Mouse (Mus musculus) intestine, embryonic 16.5 days (tissue): ENCODE results near the gene Abcb6. TPM values are rescaled to one million over a fixed set of nuclear protein-coding genes. Genes with fewer than 3 reads are reported as not detected.

Experiments used
- ATAC-seq: fragments of 200-750 bp; cut with Nextera tagmentation; 2 replicates; pipeline ENCODE4 v1.8.0; 2017; ENCODE audit warnings: moderate TSS enrichment, moderate library complexity
- H3K27ac ChIP-seq: fragments of 300-500 bp; sonication (generic); 2 replicates; pipeline ENCODE4 v1.5.1; 2014; ENCODE audit warnings: mild to moderate bottlenecking, low read length
- H3K27me3 ChIP-seq: fragments of 300-500 bp; sonication (generic); replicated peaks from 2 replicates; pipeline ENCODE4 v1.6.1; 2014; ENCODE audit warnings: low read length, control low read depth, mixed read lengths; ENCODE audit not compliant: control insufficient read depth, insufficient read depth
- H3K36me3 ChIP-seq: fragments of 300-500 bp; sonication (generic); 2 replicates; pipeline ENCODE4 v1.6.1; 2014; ENCODE audit warnings: low read length, control low read depth; ENCODE audit not compliant: control insufficient read depth, insufficient read depth
- H3K4me1 ChIP-seq: fragments of 300-500 bp; sonication (generic); 2 replicates; pipeline ENCODE4 v1.6.1; 2014; ENCODE audit warnings: low read length, control low read depth, mixed read lengths; ENCODE audit not compliant: control insufficient read depth, insufficient read depth
- H3K4me2 ChIP-seq: fragments of 300-500 bp; sonication (generic); 2 replicates; pipeline ENCODE4 v1.6.1; 2014; ENCODE audit warnings: low read depth, low read length, control low read depth
- H3K4me3 ChIP-seq: fragments of 300-500 bp; sonication (generic); 2 replicates; pipeline ENCODE4 v1.5.1; 2014; ENCODE audit warnings: mild to moderate bottlenecking, low read length
- H3K9ac ChIP-seq: fragments of 300-500 bp; sonication (generic); 2 replicates; pipeline ENCODE4 v1.6.1; 2014; ENCODE audit warnings: low read depth, low read length
- H3K9me3 ChIP-seq: fragments of 300-500 bp; sonication (generic); 2 replicates; pipeline ENCODE4 v1.6.1; 2016; ENCODE audit warnings: low read length, control low read depth; ENCODE audit not compliant: control insufficient read depth
- WGBS: fragments of 180-500 bp; shearing (Covaris S2); extraction: QIAGEN DNeasy Blood & Tissue Kit; methylation state at CpG from one replicate; pipeline ENCODE4 v1.1.7; 2014; 5-methylcytosine and 5-hydroxymethylcytosine counted together
- polyA plus RNA-seq: library from polyadenylated mRNA; unstranded; fragments of >200 nt; fragmentation: Nextera tagmentation; extraction: Ambion mirVana; gene quantifications from 2 replicates; pipeline ENCODE4 v1.2.1, GENCODE M21; 2015

Abcb6 gene
- polyA plus RNA-seq, 1 experiment from 2014 or later = 27.8 TPM

DNA sequence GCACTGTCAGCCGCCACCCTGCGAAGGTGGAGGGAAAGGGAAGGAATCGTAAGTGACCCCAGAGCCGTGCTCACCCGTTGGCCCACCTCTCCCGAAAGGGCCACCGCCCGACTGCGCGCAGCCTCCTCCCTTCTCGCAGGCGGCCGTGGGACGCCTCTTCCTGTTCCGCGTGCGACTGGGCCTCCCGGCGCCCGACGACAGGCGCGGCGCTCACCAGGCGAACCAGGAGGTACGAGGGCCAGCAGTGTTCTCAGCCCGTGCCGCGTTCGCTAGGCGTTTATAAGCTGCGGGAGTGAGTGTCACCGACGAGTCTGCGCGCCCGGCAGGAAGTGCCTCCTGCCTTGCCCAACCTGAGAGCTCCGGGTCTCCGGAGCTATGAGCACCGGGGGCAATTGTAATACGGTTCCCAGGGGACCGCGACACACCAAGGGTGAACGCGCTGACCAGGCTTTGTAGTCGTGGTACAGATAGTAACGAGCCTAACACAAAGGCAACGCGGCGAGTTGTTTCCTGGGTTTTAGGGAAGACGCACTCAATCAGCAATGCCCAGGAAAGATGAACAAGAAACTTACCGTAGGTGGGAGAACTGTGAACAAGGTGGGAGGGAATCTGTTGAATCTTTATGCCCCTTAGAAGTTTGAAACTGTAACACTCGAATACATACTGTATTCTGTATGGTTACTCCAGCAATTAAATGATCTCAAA is 38.6 kb downstream of the Abcb6 start:
- peak; percentile 62 for ATAC-seq
- no peaks in the 10 kb centered on the region for H3K9me3 ChIP-seq
- peaks cover 16% of the 10 kb centered on the region for H3K36me3 ChIP-seq
- peak overlapping the region; percentile 71 for H3K4me2 ChIP-seq
- H3K27ac ChIP-seq = peak overlapping the region; percentile 97
- H3K4me1 ChIP-seq = peaks cover 8% of the 10 kb centered on the region; the same call in 1 of the 2 replicates
- H3K27me3 ChIP-seq = no peaks in the 10 kb centered on the region
- peak overlapping the region; percentile 93 for H3K9ac ChIP-seq
- peak overlapping the region; percentile 77 for H3K4me3 ChIP-seq
- WGBS = 0% methylated on average over 53 of the region's 53 CpGs

DNA sequence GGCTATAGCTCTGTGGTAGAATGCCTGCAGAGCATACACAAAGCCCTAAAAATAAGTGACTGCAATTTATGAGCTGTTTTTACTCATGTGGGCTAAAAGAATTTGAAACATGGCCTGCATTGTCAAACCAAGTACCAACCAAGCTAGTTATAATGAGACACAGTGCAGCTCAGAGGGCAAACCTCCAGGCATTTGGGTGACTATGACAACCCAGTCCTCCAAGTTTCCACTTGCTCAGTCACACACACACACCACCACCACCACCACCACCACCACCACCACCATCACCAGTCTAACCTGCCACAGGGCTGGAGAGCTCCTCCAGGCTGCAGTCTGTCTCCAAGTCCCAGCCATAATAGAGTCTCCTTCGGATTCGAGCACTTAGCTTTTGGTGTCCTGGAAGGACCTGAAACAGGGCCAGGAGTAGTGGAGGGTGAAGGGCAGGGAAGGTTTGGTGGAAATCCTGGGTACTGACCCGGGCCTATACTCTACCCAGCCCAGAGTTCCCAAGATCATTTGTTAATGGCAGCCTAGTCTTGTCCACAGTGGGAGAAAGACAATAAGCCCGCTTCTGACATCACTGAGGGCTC is 39.5 kb downstream of the Abcb6 start:
- Histone ChIP-seq H3K36me3 (peaks cover 21% of the 10 kb centered on the region), H3K4me3 (peak overlapping the region; percentile 77), H3K9ac (peak overlapping the region; percentile 93), H3K4me2 (peak overlapping the region; percentile 71), H3K27me3 (no peaks in the 10 kb centered on the region), H3K9me3 (no peaks in the 10 kb centered on the region), H3K27ac (peak overlapping the region; percentile 97), H3K4me1 (peaks cover 8% of the 10 kb centered on the region; the same call in 1 of the 2 replicates)
- ATAC-seq = no peak
- WGBS = 59% methylated on average over 4 of the region's 4 CpGs

DNA sequence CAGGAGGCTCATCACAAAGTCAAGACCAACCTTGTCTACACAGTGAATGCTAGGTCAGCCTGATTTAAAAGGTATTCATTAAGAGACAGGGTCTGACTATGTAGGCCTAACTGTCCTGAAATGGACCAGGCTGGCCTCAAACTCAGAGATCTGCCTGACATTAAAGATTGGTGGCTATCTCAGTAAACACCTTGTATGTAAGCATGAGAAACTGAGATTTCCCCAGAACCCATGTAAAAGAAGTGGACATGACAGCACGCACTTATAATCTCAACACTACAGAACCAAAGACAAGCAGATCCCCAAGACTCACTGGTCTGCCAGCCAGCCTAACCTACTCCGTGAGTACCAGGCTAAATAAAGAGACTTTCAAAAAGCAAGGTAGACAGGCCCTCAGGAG is 41.7 kb downstream of the Abcb6 start:
- peaks cover 21% of the 10 kb centered on the region for H3K36me3 ChIP-seq
- ATAC-seq = no peak
- no peak overlapping the region for H3K4me2 ChIP-seq
- WGBS = 90% methylated on average over 2 of the region's 2 CpGs
- H3K9me3 ChIP-seq = no peaks in the 10 kb centered on the region
- H3K9ac ChIP-seq = no peak overlapping the region
- no peaks in the 10 kb centered on the region for H3K27me3 ChIP-seq
- H3K27ac ChIP-seq = no peak overlapping the region
- 0 out of 2 replicates have a peak, but pooled peaks cover 3% of the 10 kb centered on the region for H3K4me1 ChIP-seq
- H3K4me3 ChIP-seq = no peak overlapping the region

DNA sequence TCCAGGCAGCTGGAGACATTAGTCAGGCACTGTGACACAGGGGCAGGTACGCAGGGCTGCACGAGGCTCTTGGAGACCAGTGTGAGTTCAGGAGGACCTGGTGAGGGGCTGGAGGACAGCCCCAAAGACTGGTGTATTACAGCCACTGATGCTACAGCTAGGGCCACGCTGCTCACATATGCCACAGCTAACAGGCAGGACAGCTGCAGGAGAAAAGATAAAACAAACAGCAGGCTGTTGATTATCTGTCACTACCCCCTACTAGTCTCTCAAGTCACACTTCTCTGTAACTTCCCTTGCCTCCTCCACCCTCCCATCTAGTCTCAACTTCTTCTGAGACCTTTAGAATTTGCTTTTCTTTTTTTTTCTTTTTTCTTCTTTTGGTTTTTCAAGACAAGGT is 43.5 kb downstream of the Abcb6 start:
- no peak overlapping the region for H3K4me3 ChIP-seq
- no peak overlapping the region for H3K4me2 ChIP-seq
- no peaks in the 10 kb centered on the region for H3K9me3 ChIP-seq
- peak; percentile 7; the same call in 1 of the 2 replicates for ATAC-seq
- peaks cover 21% of the 10 kb centered on the region for H3K36me3 ChIP-seq
- H3K9ac ChIP-seq = no peak overlapping the region
- 0 out of 2 replicates have a peak, but pooled peaks cover 3% of the 10 kb centered on the region for H3K4me1 ChIP-seq
- no peak overlapping the region for H3K27ac ChIP-seq
- WGBS = 56% methylated on average over 3 of the region's 3 CpGs
- no peaks in the 10 kb centered on the region for H3K27me3 ChIP-seq

- H3K36me3 ChIP-seq = peaks cover 21% of the 10 kb centered on the region
- H3K27ac ChIP-seq = no peak overlapping the region
- H3K4me3 ChIP-seq = no peak overlapping the region
- H3K4me1 ChIP-seq = 0 out of 2 replicates have a peak, but pooled peaks cover 3% of the 10 kb centered on the region
- H3K9me3 ChIP-seq = no peaks in the 10 kb centered on the region
- no peaks in the 10 kb centered on the region for H3K27me3 ChIP-seq
- no peak overlapping the region for H3K9ac ChIP-seq
- no peak for ATAC-seq
- 83% methylated on average over 6 of the region's 6 CpGs for WGBS
- no peak overlapping the region for H3K4me2 ChIP-seq
Observed at GRCm38 (mm10) chr1:75136293-75136692, 43.9 kb downstream of the Abcb6 start.

DNA sequence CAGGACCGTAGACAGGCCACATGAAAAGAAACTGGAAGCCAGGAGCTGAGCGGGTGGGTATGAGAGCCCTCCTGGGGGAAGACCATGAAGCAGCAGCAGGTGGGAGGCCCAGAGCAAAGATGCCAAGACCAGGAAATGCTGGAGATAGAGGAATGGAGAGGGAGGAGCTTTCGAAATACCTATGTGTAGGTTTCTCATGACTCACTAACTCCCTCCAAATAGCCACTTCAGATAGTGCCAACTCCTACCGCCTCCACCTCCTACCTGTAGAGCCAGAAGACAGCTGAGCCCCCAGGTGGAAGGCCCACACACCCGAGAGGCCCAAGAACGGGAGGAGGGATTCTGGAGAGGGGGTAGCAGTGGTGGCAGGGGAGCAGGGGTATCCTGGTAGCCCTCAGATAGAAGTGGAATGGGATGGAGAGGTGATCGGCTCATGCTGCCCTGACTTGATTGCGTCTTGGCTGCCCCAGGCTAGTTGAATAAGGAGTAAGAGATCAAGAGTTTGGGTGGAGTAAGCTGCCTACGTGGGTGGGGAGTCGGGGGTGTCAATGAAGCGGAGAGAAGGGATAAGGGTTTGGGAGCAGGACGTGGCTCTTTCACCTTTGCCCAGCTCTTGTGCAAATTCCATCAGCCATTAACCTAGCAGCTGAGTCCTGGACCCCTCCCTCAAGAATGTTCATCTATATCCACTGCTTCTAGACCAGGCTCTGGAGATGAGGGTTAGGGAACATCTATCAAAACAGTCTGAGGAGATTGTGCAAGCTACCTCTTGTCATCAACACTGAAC is 46.6 kb downstream of the Abcb6 start, which contains the start of gene Slc23a3:
TSS of gene Slc23a3 (minus strand) at position 470 of the 787 bp plus-strand sequence.
- peaks cover 3% of the 10 kb centered on the region; the same call in 1 of the 2 replicates for H3K4me1 ChIP-seq
- peaks cover 21% of the 10 kb centered on the region for H3K36me3 ChIP-seq
- no peak within 1 kb of the TSS for H3K4me3 ChIP-seq
- ATAC-seq = no peak
- H3K4me2 ChIP-seq = no peak within 1 kb of the TSS
- WGBS = 53% methylated on average over 12 of the region's 12 CpGs
- H3K9me3 ChIP-seq = no peaks in the 10 kb centered on the region
- H3K27me3 ChIP-seq = no peaks in the 10 kb centered on the region
- no peak within 1 kb of the TSS for H3K9ac ChIP-seq
- no peak within 1 kb of the TSS for H3K27ac ChIP-seq

DNA sequence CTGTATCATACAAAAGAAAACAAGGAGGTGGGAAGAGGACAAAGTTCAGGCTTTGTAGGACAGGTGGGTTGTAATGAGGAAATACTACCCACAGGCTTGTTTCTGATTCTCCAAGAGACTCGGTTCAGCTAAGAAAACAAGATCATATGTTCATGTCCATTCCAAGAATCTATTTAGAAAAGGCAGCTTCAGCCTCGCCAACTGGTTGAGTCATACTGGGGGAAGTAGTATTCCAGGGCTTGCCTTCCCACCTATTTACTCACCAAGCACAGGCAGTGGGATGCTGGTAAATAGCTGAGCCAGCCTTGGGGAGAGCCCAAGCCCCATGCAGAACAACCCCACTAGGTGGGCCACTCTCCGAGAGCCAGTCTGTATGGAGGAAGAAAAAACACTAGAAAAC is 51.6 kb downstream of the Abcb6 start:
- no peaks in the 10 kb centered on the region for H3K9me3 ChIP-seq
- H3K4me2 ChIP-seq = no peak overlapping the region
- no peak overlapping the region for H3K4me3 ChIP-seq
- 66% methylated on average over 3 of the region's 3 CpGs for WGBS
- H3K27ac ChIP-seq = no peak overlapping the region; the same call in 1 of the 2 replicates
- H3K4me1 ChIP-seq = peaks cover 5% of the 10 kb centered on the region
- H3K36me3 ChIP-seq = no peaks in the 10 kb centered on the region
- no peak for ATAC-seq
- H3K9ac ChIP-seq = no peak overlapping the region
- H3K27me3 ChIP-seq = no peaks in the 10 kb centered on the region

- no peak; the same call in 1 of the 2 replicates for ATAC-seq
- H3K4me1 ChIP-seq = peaks cover 5% of the 10 kb centered on the region
- H3K27ac ChIP-seq = peak overlapping the region; percentile 99
- peak overlapping the region; percentile 66 for H3K4me3 ChIP-seq
- H3K36me3 ChIP-seq = no peaks in the 10 kb centered on the region
- no peaks in the 10 kb centered on the region for H3K27me3 ChIP-seq
- peak overlapping the region; percentile 80 for H3K9ac ChIP-seq
- H3K9me3 ChIP-seq = no peaks in the 10 kb centered on the region
- 28% methylated on average over 5 of the region's 5 CpGs for WGBS
- peak overlapping the region; percentile 51 for H3K4me2 ChIP-seq
Observed at GRCm38 (mm10) chr1:75125418-75125817, 54.8 kb downstream of the Abcb6 start.
